Mouse (Mus musculus) lung, postnatal 0 days (tissue): ENCODE measurements around the gene Zp3.

Experiments
- CTCF ChIP-seq: IDR thresholded peaks from 2 replicates; pipeline ENCODE4 v1.5.1; 2016; ENCODE audit warnings: antibody characterized with exemption, mild to moderate bottlenecking
- EP300 ChIP-seq: IDR thresholded peaks from 2 replicates; pipeline ENCODE4 v1.6.1; 2016; ENCODE audit warnings: antibody characterized with exemption, mild to moderate bottlenecking, control low read depth

DNA sequence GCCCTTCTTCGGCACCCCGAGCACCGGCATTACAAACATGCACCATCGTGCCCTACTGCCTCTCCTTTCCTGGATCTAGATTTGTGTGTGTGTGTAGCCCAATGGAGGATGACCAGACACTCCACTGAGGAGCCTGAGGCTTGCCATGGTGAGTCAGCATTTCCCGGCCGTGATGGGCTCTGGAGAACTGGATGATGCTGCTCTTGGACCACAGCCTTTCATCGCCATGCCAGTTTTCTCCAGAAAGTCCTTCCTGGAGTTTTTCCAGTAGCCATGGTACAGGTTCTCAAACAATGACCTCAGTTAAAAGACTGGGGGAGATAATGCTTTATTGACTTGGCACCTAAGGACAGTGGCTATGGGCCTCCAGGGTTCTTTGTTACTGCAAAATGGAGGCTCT lies 20.0 kb upstream of the Zp3 start:
- no peak for TF ChIP-seq CTCF
- TF ChIP-seq EP300 = no peak
